Comparison of ENCODE assay signal across 7 mouse cellular contexts in genomic region chr1:42952734-42953481, GRCm38 (mm10). TPM values are rescaled to one million over a fixed set of nuclear protein-coding genes. Genes with fewer than 3 reads are reported as not detected.
DNase-seq lines count a peak whose midpoint lies in the region; ATAC-seq lines count a peak whose summit lies in the region.

TSS of gene Gpr45 (plus strand) at chr1:42952872.

- peak within 1 kb of the TSS; percentile 94 for H3K27ac ChIP-seq in forebrain, embryonic 15.5 days (replicated peaks)
- peak within 1 kb of the TSS; percentile 92 for H3K27ac ChIP-seq in hindbrain, embryonic 12.5 days
- peak within 1 kb of the TSS; percentile 83 for H3K27ac ChIP-seq in midbrain, embryonic 11.5 days (ENCODE audit: low read depth, low read length)
- H3K27ac ChIP-seq in stomach, embryonic 15.5 days: peak within 1 kb of the TSS; percentile 48; the same call in 1 of the 2 replicates

- under 1% methylated on average over 71 of the region's 71 CpGs for WGBS in forebrain, embryonic 15.5 days
- WGBS in hindbrain, embryonic 12.5 days: under 1% methylated on average over 46 of the region's 71 CpGs
- under 1% methylated on average over 44 of the region's 71 CpGs for WGBS in midbrain, embryonic 11.5 days
- under 1% methylated on average over 71 of the region's 71 CpGs for WGBS in stomach, embryonic 15.5 days

- H3K4me3 ChIP-seq in forebrain, embryonic 15.5 days: peak within 1 kb of the TSS; percentile 71
- H3K4me3 ChIP-seq in hindbrain, embryonic 12.5 days: peak within 1 kb of the TSS; percentile 79
- H3K4me3 ChIP-seq in midbrain, embryonic 11.5 days (ENCODE audit: low read depth, low read length): peak within 1 kb of the TSS; percentile 87
- H3K4me3 ChIP-seq in stomach, embryonic 15.5 days (replicated peaks): peak within 1 kb of the TSS; percentile 72

- H3K36me3 ChIP-seq in forebrain, embryonic 15.5 days: no peaks in the 10 kb centered on the region
- H3K36me3 ChIP-seq in hindbrain, embryonic 12.5 days: no peaks in the 10 kb centered on the region
- no peaks in the 10 kb centered on the region for H3K36me3 ChIP-seq in midbrain, embryonic 11.5 days (ENCODE audit: control insufficient read depth, insufficient read depth, low read length)
- H3K36me3 ChIP-seq in stomach, embryonic 15.5 days: no peaks in the 10 kb centered on the region

- intact Hi-C loops in left cerebral cortex, postnatal 25 days (cut with DNase I): no loop called here

- peak within 1 kb of the TSS; percentile 57 for H3K4me2 ChIP-seq in forebrain, embryonic 15.5 days (replicated peaks)
- peak within 1 kb of the TSS; percentile 81 for H3K4me2 ChIP-seq in hindbrain, embryonic 12.5 days (replicated peaks)
- H3K4me2 ChIP-seq in midbrain, embryonic 11.5 days: peak within 1 kb of the TSS; percentile 77
- H3K4me2 ChIP-seq in stomach, embryonic 15.5 days: peak within 1 kb of the TSS; percentile 98

- H3K27me3 ChIP-seq in forebrain, embryonic 15.5 days: no peaks in the 10 kb centered on the region
- no peaks in the 10 kb centered on the region for H3K27me3 ChIP-seq in hindbrain, embryonic 12.5 days
- H3K27me3 ChIP-seq in midbrain, embryonic 11.5 days (ENCODE audit: control insufficient read depth, insufficient read depth, low read length): no peaks in the 10 kb centered on the region
- no peaks in the 10 kb centered on the region for H3K27me3 ChIP-seq in stomach, embryonic 15.5 days (replicated peaks)

- no peaks in the 10 kb centered on the region for H3K9me3 ChIP-seq in forebrain, embryonic 15.5 days
- H3K9me3 ChIP-seq in hindbrain, embryonic 12.5 days (replicated peaks): no peaks in the 10 kb centered on the region
- no peaks in the 10 kb centered on the region for H3K9me3 ChIP-seq in midbrain, embryonic 11.5 days (ENCODE audit: control insufficient read depth, low read length)
- no peaks in the 10 kb centered on the region for H3K9me3 ChIP-seq in stomach, embryonic 15.5 days

- peak; percentile 90 for ATAC-seq in forebrain, embryonic 15.5 days (replicated peaks)
- ATAC-seq in hindbrain, embryonic 12.5 days (ENCODE audit: low FRiP score): peak; percentile 93
- peak; percentile 92 for ATAC-seq in midbrain, embryonic 11.5 days (ENCODE audit: low FRiP score)
- ATAC-seq in stomach, embryonic 15.5 days (ENCODE audit: insufficient read depth, low FRiP score, low read depth): peak; percentile 75

- peaks cover 20% of the 10 kb centered on the region for H3K4me1 ChIP-seq in forebrain, embryonic 15.5 days
- peaks cover 7% of the 10 kb centered on the region for H3K4me1 ChIP-seq in hindbrain, embryonic 12.5 days
- peaks cover 2% of the 10 kb centered on the region; the same call in 1 of the 2 replicates for H3K4me1 ChIP-seq in midbrain, embryonic 11.5 days (ENCODE audit: control insufficient read depth, insufficient read depth, low read length)
- peaks cover 8% of the 10 kb centered on the region; the same call in 1 of the 2 replicates for H3K4me1 ChIP-seq in stomach, embryonic 15.5 days

- peak within 1 kb of the TSS; percentile 96 for H3K9ac ChIP-seq in forebrain, embryonic 15.5 days (replicated peaks)
- peak within 1 kb of the TSS; percentile 89 for H3K9ac ChIP-seq in hindbrain, embryonic 12.5 days
- H3K9ac ChIP-seq in midbrain, embryonic 11.5 days (ENCODE audit: low read length): peak within 1 kb of the TSS; percentile 97
- peak within 1 kb of the TSS; percentile 39 for H3K9ac ChIP-seq in stomach, embryonic 15.5 days

- DNase-seq in ZHBTc4 (ENCODE audit: low read depth, low spot score): peak; percentile 51
- peak; percentile 37 for DNase-seq in cerebellum, adult 11 months
- DNase-seq in left cerebral cortex, postnatal 25 days (ENCODE audit: low spot score in 2 of 2): peak; percentile 62 to 70
- DNase-seq in midbrain, embryonic 11.5 days (ENCODE audit: low spot score, missing footprints): peak; percentile 97

RNA-seq across cellular contexts. Expression of gene Gpr45, which starts in this region (rescaled TPM):
- 35.3 and 36.9 TPM in 2 replicates for polyA plus RNA-seq in forebrain, embryonic 15.5 days (2015; fragmentation: Nextera tagmentation; extraction: Ambion mirVana)
- 15.0 and 17.6 TPM in 2 replicates for polyA plus RNA-seq in hindbrain, embryonic 12.5 days (2016; fragmentation: Nextera tagmentation; extraction: Ambion mirVana)
- total RNA-seq in left cerebral cortex, postnatal 25 days (2021): 10 to 100 TPM; 19.1 to 21.0 TPM
- 14.2 and 15.2 TPM in 2 replicates for polyA plus RNA-seq in midbrain, embryonic 11.5 days (2014; fragmentation: Nextera tagmentation; extraction: Ambion mirVana)
- polyA plus RNA-seq in stomach, embryonic 15.5 days (2015; fragmentation: Nextera tagmentation; extraction: Ambion mirVana): 5.0 and 5.2 TPM in 2 replicates

Comparison
In these comparisons a context has a peak if more than half of its experiments do, and no peak if none do; other contexts are left out.
1. Peak in every context shown above with its lines: DNase-seq, ATAC-seq, H3K4me3 ChIP-seq and H3K27ac ChIP-seq.
2. DNase-seq: peak in every context shown above with its lines; median percentile 97 in midbrain, embryonic 11.5 days; 66 in left cerebral cortex, postnatal 25 days; 51 in ZHBTc4; 37 in cerebellum, adult 11 months.
3. H3K9ac ChIP-seq: peak in every context shown above with its lines; median percentile 97 in midbrain, embryonic 11.5 days; 96 in forebrain, embryonic 15.5 days; 89 in hindbrain, embryonic 12.5 days; 39 in stomach, embryonic 15.5 days.